Mouse (Mus musculus) gastrocnemius, adult 8-10 months (tissue): ENCODE data around the gene Csrnp3. TPM values are rescaled to one million over a fixed set of nuclear protein-coding genes. Genes with fewer than 3 reads are reported as not detected.

Source experiments
- DNase-seq, 2 experiments: peaks; one replicate each; pipeline ENCODE4 v3.0.0; 2022; ENCODE audit warnings: low spot score in 2 of 2
- total RNA-seq, 4 experiments: library from RNA; stranded (reverse); gene quantifications; 2 replicates each; pipeline ENCODE4 v1.2.4; 2022

Gene Csrnp3
- total RNA-seq, 4 experiments from 2014 or later = 0.02 to 0.21 (median 0.07) TPM

GRCm38 (mm10) chr2:65864778-65865339, 19.3 kb downstream of the Csrnp3 start:
- DNase-seq = no peak

GRCm38 (mm10) chr2:65870919-65871582, 25.5 kb downstream of the Csrnp3 start:
- DNase-seq = no peak

- no peak for DNase-seq
These were observed 46.0 kb downstream of the Csrnp3 start for GRCm38 (mm10) chr2:65891590-65891989.

GRCm38 (mm10) chr2:65893241-65893640, 47.7 kb downstream of the Csrnp3 start:
- no peak for DNase-seq

GRCm38 (mm10) chr2:65894299-65894698, 48.7 kb downstream of the Csrnp3 start:
- DNase-seq = no peak

- DNase-seq = no peak
These were observed 51.0 kb downstream of the Csrnp3 start for GRCm38 (mm10) chr2:65896542-65896941.

- DNase-seq = no peak
These were observed 51.5 kb downstream of the Csrnp3 start for GRCm38 (mm10) chr2:65897084-65897483.

GRCm38 (mm10) chr2:65899478-65899877, 53.9 kb downstream of the Csrnp3 start:
- no peak for DNase-seq

- DNase-seq = no peak
These were observed 63.0 kb downstream of the Csrnp3 start for GRCm38 (mm10) chr2:65908526-65908925.

GRCm38 (mm10) chr2:65909724-65910521, 64.4 kb downstream of the Csrnp3 start:
- DNase-seq = no peak

GRCm38 (mm10) chr2:65915994-65916393, 70.4 kb downstream of the Csrnp3 start:
- DNase-seq = no peak

- no peak for DNase-seq
These were observed 75.3 kb downstream of the Csrnp3 start for GRCm38 (mm10) chr2:65920651-65921412.

- DNase-seq = no peak
These were observed 79.9 kb downstream of the Csrnp3 start for GRCm38 (mm10) chr2:65925363-65925941.

- no peak for DNase-seq
These were observed 81.6 kb downstream of the Csrnp3 start for GRCm38 (mm10) chr2:65926935-65927708.

GRCm38 (mm10) chr2:65929286-65929685, 83.7 kb downstream of the Csrnp3 start:
- DNase-seq = no peak

- DNase-seq = no peak
These were observed 84.4 kb downstream of the Csrnp3 start for GRCm38 (mm10) chr2:65929927-65930326.

- DNase-seq = no peak
These were observed 85.7 kb downstream of the Csrnp3 start for GRCm38 (mm10) chr2:65931313-65931712.

- no peak for DNase-seq
These were observed 86.3 kb downstream of the Csrnp3 start for GRCm38 (mm10) chr2:65931841-65932311.

GRCm38 (mm10) chr2:65934099-65934498, 88.5 kb downstream of the Csrnp3 start:
- no peak for DNase-seq

GRCm38 (mm10) chr2:65938900-65939299, 93.3 kb downstream of the Csrnp3 start:
- DNase-seq = no peak
